Mouse (Mus musculus) midbrain, postnatal 0 days (tissue): Measurements from ENCODE around the gene Fcgr3. TPM values are rescaled to one million over a fixed set of nuclear protein-coding genes. Genes with fewer than 3 reads are reported as not detected.
A peak's percentile ranks its signal among the peaks of the same experiment; 100 is the strongest.

Experiments used
- ATAC-seq: fragments of 200-750 bp; cut with Nextera tagmentation; 2 replicates; pipeline ENCODE4 v1.8.0; 2017; ENCODE audit warnings: moderate number of reproducible peaks, mild to moderate bottlenecking, moderate TSS enrichment, moderate library complexity; ENCODE audit not compliant: low FRiP score
- DNase-seq: peaks from one replicate; pipeline ENCODE4 v3.0.0-alpha.2; 2015; ENCODE audit warnings: low spot score
- H3K27ac ChIP-seq: fragments of 300-500 bp; sonication (generic); 2 replicates; pipeline ENCODE4 v1.5.1; 2014; ENCODE audit warnings: low read depth, mild to moderate bottlenecking, low read length, mixed read lengths
- H3K27me3 ChIP-seq: fragments of 300-500 bp; sonication (generic); 2 replicates; pipeline ENCODE4 v1.6.1; 2014; ENCODE audit warnings: low read length, control low read depth, mixed read lengths; ENCODE audit not compliant: insufficient read depth
- H3K36me3 ChIP-seq: fragments of 300-500 bp; sonication (generic); 2 replicates; pipeline ENCODE4 v1.6.1; 2014; ENCODE audit warnings: low read length, control low read depth, mixed read lengths; ENCODE audit not compliant: insufficient read depth
- H3K4me1 ChIP-seq: fragments of 300-500 bp; sonication (generic); 2 replicates; pipeline ENCODE4 v1.6.1; 2014; ENCODE audit warnings: mild to moderate bottlenecking, control low read depth, antibody characterized with exemption, low read length, mixed read lengths; ENCODE audit not compliant: insufficient read depth
- H3K4me2 ChIP-seq: fragments of 300-500 bp; sonication (generic); 2 replicates; pipeline ENCODE4 v1.6.1; 2014; ENCODE audit warnings: low read depth, mild to moderate bottlenecking, low read length, mixed read lengths; ENCODE audit not compliant: poor library complexity, severe bottlenecking
- H3K4me3 ChIP-seq: fragments of 300-500 bp; sonication (generic); 2 replicates; pipeline ENCODE4 v1.5.1; 2014; ENCODE audit warnings: low read depth, mild to moderate bottlenecking, low read length, moderate library complexity
- H3K9ac ChIP-seq: fragments of 300-500 bp; sonication (generic); replicated peaks from 2 replicates; pipeline ENCODE4 v1.6.1; 2014; ENCODE audit warnings: mild to moderate bottlenecking, low read length, moderate library complexity, mixed read lengths; ENCODE audit not compliant: poor library complexity, severe bottlenecking
- H3K9me3 ChIP-seq: fragments of 300-500 bp; sonication (generic); 2 replicates; pipeline ENCODE4 v1.6.1; 2016; ENCODE audit warnings: low read length, control low read depth
- CTCF ChIP-seq: IDR thresholded peaks from 2 replicates; pipeline ENCODE4 v1.5.1; 2016; ENCODE audit warnings: antibody characterized with exemption, mild to moderate bottlenecking
- WGBS: fragments of 180-500 bp; shearing (Covaris S2); extraction: QIAGEN DNeasy Blood & Tissue Kit; methylation state at CpG from one replicate; pipeline ENCODE4 v1.1.7; 2014; 5-methylcytosine and 5-hydroxymethylcytosine counted together
- polyA plus RNA-seq: library from polyadenylated mRNA; unstranded; fragments of >200 nt; fragmentation: Nextera tagmentation; extraction: Ambion mirVana; gene quantifications from 2 replicates; pipeline ENCODE4 v1.2.1, GENCODE M21; 2015
- total RNA-seq: library from RNA; depleted of rRNA; stranded (reverse); fragments of >200 nt; gene quantifications from 2 replicates; pipeline ENCODE4 v1.2.3, GENCODE M21; 2014

The Fcgr3 gene
- total and polyA plus RNA-seq, 2 experiments from 2014 or later = 14.2 to 19.8 TPM

DNA sequence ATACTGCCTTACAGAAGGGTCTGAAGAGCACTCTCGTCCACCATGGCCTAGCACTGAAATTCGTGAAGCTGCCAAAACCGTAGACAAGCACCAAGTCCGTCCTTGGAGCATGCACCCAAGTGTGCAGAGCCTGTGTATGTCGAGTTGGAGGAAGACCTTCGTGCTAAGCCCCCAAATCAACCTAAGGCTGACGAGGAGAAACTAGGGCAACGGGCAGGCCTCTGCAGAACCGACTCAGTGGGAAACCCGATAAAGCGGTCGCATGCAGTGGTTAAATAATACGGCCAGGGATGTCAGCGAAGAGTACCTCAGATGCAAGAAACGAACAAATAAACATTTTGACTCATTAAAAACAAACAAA is 45.9 kb upstream of the Fcgr3 start:
- H3K27me3 ChIP-seq = no peaks in the 10 kb centered on the region
- peak overlapping the region; percentile 46; the same call in 1 of the 2 replicates for H3K9ac ChIP-seq
- no peaks in the 10 kb centered on the region for H3K9me3 ChIP-seq
- peak overlapping the region; percentile 51 for H3K4me3 ChIP-seq
- no peak for TF ChIP-seq CTCF
- H3K4me2 ChIP-seq = peak overlapping the region; percentile 69
- DNase-seq = no peak
- H3K4me1 ChIP-seq = no peaks in the 10 kb centered on the region
- H3K36me3 ChIP-seq = no peaks in the 10 kb centered on the region
- ATAC-seq = peak; percentile 57; the same call in 1 of the 2 replicates
- peak overlapping the region; percentile 89 for H3K27ac ChIP-seq
- WGBS = 5% methylated on average over 15 of the region's 15 CpGs

DNA sequence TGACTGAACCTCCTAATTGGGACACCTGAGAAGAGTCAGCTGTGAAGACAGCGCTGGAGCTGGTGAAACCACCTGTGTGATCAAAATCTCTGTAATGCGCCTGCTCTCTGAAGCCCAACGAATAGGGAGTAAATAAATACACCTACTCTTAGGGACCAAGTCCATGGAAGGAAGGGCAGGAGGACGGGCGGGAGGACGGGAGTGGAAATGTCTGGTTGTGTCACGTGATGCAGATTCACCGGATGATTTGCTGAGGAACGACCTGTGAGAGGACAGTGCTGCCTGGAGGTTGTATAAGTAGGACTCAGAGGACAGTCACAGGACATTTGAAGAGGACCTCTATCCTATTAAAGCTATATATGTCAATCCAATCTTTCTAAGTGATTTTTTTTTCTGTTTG is 44.9 kb upstream of the Fcgr3 start:
- H3K36me3 ChIP-seq = no peaks in the 10 kb centered on the region
- no peak overlapping the region for H3K27ac ChIP-seq
- WGBS = 44% methylated on average over 9 of the region's 9 CpGs
- TF ChIP-seq CTCF = no peak
- no peak for ATAC-seq
- no peak for DNase-seq
- no peak overlapping the region for H3K4me2 ChIP-seq
- H3K4me1 ChIP-seq = no peaks in the 10 kb centered on the region
- no peak overlapping the region for H3K9ac ChIP-seq
- H3K9me3 ChIP-seq = no peaks in the 10 kb centered on the region
- H3K4me3 ChIP-seq = no peak overlapping the region
- no peaks in the 10 kb centered on the region for H3K27me3 ChIP-seq

DNA sequence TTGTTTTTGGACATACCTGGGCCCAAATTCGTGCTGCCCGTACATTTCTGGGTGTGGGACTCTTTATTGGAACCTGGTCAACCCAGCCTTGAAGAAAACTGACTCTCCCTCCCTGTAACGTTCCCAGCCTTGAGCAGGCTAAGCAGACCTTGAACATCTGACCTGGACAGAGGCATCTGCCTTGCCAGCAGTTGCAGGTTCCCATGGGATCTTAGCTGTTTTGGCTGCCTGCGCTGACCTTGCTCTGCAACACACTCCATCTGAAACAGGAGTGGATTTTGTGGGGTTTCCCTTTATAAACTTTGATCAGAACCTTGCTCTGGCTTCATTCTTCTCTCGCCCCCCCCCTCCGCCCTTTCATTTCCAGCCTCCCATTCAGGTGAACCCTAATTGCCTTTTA is 40.5 kb upstream of the Fcgr3 start:
- ATAC-seq (no peak), DNase-seq (no peak)
- no peaks in the 10 kb centered on the region for H3K27me3 ChIP-seq
- no peaks in the 10 kb centered on the region for H3K36me3 ChIP-seq
- H3K9me3 ChIP-seq = no peaks in the 10 kb centered on the region
- H3K27ac ChIP-seq = no peak overlapping the region
- H3K9ac ChIP-seq = no peak overlapping the region
- no peaks in the 10 kb centered on the region for H3K4me1 ChIP-seq
- 76% methylated on average over 6 of the region's 6 CpGs for WGBS
- H3K4me3 ChIP-seq = no peak overlapping the region
- no peak for TF ChIP-seq CTCF
- no peak overlapping the region for H3K4me2 ChIP-seq

DNA sequence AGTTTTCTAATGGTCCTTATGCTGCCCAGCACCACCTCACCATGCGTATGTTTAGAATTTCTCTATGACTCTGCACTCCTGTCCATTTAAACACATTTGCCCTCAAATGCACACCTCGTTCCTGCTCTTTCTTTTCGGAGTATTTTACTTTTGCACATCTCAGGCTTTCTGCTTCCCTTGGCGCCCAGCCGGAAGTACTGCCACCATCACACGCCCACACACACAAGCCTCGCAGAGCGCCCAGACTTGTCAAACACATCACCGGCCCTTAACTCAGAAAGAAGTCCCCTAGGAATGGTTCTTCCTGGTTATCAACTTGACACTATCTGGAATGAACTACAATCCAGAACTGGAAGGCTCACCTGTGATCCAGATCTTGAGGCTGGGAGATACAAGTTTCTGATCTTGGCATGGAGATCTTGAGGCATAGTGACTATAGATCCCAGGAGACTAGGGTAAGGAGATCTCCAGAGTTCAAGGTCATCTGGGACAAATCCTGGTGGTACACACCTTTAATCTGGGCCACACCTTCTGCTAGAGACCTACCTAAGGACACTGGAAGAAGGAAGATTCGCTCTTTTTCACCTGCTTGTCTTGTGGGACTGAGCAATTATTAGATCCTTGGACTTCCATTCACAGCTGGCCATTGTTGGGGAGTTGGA is 38.6 kb upstream of the Fcgr3 start:
- peak overlapping the region; percentile 53 for H3K4me2 ChIP-seq
- no peak for ATAC-seq
- H3K4me1 ChIP-seq = no peaks in the 10 kb centered on the region
- no peaks in the 10 kb centered on the region for H3K9me3 ChIP-seq
- peak overlapping the region; percentile 29; the same call in 1 of the 2 replicates for H3K9ac ChIP-seq
- no peaks in the 10 kb centered on the region for H3K27me3 ChIP-seq
- no peak overlapping the region for H3K27ac ChIP-seq
- no peaks in the 10 kb centered on the region for H3K36me3 ChIP-seq
- 9% methylated on average over 10 of the region's 10 CpGs for WGBS
- no peak; the same call in 1 of the 2 replicates for TF ChIP-seq CTCF
- H3K4me3 ChIP-seq = peak overlapping the region; percentile 63
- peak; percentile 15 for DNase-seq

DNA sequence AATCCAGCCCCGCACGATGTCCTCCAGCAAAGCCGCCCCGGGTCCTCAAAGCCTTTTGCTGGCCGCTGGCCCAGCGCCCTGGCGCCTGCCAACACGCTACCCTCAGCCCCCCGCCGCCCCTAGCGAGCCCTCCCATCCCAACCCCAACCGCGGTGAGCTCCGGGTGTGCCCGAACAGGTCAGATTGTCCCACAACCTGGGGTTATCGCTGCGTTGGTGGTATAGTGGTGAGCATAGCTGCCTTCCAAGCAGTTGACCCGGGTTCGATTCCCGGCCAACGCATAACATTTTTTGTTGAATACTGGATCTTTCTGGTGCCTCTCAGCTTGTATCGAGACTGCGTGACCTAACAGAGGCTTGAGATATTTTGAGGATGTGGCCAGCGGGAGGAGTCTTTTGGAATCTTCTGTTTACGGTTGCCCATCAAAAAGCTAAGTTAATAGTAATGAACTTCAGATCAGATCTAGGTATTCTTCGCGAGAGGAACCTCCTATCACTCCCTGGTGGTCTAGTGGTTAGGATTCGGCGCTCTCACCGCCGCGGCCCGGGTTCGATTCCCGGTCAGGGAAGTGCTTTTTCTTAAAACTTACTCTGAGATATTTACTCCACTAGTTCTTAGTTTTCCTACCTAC is 37.9 kb upstream of the Fcgr3 start:
- Histone ChIP-seq H3K36me3 (no peaks in the 10 kb centered on the region), H3K9me3 (no peaks in the 10 kb centered on the region), H3K4me2 (peak overlapping the region; percentile 53), H3K27ac (peak overlapping the region; percentile 91), H3K9ac (peak overlapping the region; percentile 82), H3K4me1 (no peaks in the 10 kb centered on the region), H3K27me3 (no peaks in the 10 kb centered on the region), H3K4me3 (peak overlapping the region; percentile 63)
- peak; percentile 89 for DNase-seq
- ATAC-seq = peak; percentile 92
- peak; percentile 8; the same call in 1 of the 2 replicates for TF ChIP-seq CTCF
- WGBS = under 1% methylated on average over 35 of the region's 35 CpGs

DNA sequence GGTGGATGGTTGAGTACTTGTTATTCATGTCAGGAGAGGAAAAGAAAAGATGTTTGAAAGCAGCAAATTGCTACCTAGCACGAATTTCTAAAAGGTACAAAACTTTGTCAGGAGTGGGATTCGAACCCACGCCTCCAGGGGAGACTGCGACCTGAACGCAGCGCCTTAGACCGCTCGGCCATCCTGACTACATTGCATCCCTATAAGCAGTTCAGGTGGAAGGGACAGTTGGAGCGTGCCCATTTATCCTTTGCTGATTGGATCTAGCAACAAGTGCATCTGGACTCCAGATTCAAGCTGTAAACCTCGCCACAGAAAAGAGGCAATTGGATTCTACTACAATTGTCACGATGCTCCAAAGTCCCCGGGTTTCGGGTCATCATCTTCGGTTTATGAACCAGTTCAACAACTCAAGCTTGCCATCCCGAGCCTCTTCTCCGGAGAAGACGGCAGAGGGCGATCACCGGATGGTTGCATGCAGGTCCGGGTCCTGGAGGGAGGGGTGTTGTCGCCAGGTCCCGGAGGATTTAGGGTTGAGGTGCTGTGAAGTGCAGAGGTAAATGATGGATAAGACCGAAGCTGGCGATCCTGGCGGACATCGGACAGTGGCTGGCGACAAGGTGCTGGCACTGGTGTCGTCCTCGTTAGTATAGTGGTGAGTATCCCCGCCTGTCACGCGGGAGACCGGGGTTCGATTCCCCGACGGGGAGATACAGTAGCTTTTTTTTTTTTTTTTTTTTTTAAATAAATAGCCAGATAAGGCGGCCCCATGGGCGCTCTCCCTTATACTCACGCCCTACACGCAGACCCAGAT is 37.2 kb upstream of the Fcgr3 start:
- Histone ChIP-seq H3K9me3 (no peaks in the 10 kb centered on the region), H3K9ac (peak overlapping the region; percentile 82), H3K4me2 (peak overlapping the region; percentile 53), H3K4me3 (peak overlapping the region; percentile 63), H3K27ac (peak overlapping the region; percentile 91), H3K36me3 (no peaks in the 10 kb centered on the region), H3K27me3 (no peaks in the 10 kb centered on the region), H3K4me1 (no peaks in the 10 kb centered on the region)
- peak; percentile 62 for TF ChIP-seq CTCF
- WGBS = 1% methylated on average over 40 of the region's 40 CpGs
- DNase-seq = peak; percentile 89
- ATAC-seq = peak; percentile 90
